Comparison of ENCODE assay signal across 22 mouse cellular contexts in genomic region chr5:113610490-113610889, GRCm38 (mm10). TPM values are rescaled to one million over a fixed set of nuclear protein-coding genes. Genes with fewer than 3 reads are reported as not detected.
DNase-seq lines count a peak whose midpoint lies in the region; ATAC-seq and TF ChIP-seq lines count a peak whose summit lies in the region.
"Had no signal": no experiment of that assay in that cellular context is flagged by ENCODE, and none has a peak within 500 bp of the region (broad histone marks: within the 10 kb centered on the region; RNA-seq: fewer than 3 reads in every experiment).

No protein-coding gene starts in this region.

- no peaks in the 10 kb centered on the region for H3K27me3 ChIP-seq in forebrain, embryonic 15.5 days
- no peaks in the 10 kb centered on the region for H3K27me3 ChIP-seq in forebrain, embryonic 11.5 days (ENCODE audit: control insufficient read depth, insufficient read depth, low read length)
- no peaks in the 10 kb centered on the region for H3K27me3 ChIP-seq in lung, embryonic 15.5 days
- H3K27me3 ChIP-seq in midbrain, embryonic 13.5 days = no peaks in the 10 kb centered on the region
- no peaks in the 10 kb centered on the region for H3K27me3 ChIP-seq in midbrain, postnatal 0 days (ENCODE audit: insufficient read depth, low read length)
- no peaks in the 10 kb centered on the region for H3K27me3 ChIP-seq in limb, embryonic 12.5 days
- H3K27me3 ChIP-seq: limb, embryonic 13.5 days had no signal

- no peaks in the 10 kb centered on the region for H3K9me3 ChIP-seq in forebrain, embryonic 15.5 days
- H3K9me3 ChIP-seq in forebrain, embryonic 11.5 days (ENCODE audit: control insufficient read depth, low read length) = no peaks in the 10 kb centered on the region
- H3K9me3 ChIP-seq in lung, embryonic 15.5 days = no peaks in the 10 kb centered on the region
- no peaks in the 10 kb centered on the region for H3K9me3 ChIP-seq in midbrain, embryonic 13.5 days
- no peaks in the 10 kb centered on the region for H3K9me3 ChIP-seq in midbrain, postnatal 0 days (ENCODE audit: low read length)
- 0 out of 2 replicates have a peak, but pooled peaks cover 3% of the 10 kb centered on the region for H3K9me3 ChIP-seq in limb, embryonic 12.5 days
- H3K9me3 ChIP-seq: forebrain, embryonic 12.5 days; limb, embryonic 13.5 days; liver, embryonic 12.5 days had no signal

- ATAC-seq in forebrain, embryonic 15.5 days (replicated peaks) = 0 out of 2 replicates have a peak, but pooled peaks have one; percentile 13
- no peak for ATAC-seq in forebrain, embryonic 11.5 days (replicated peaks; ENCODE audit: low FRiP score)
- no peak for ATAC-seq in lung, embryonic 15.5 days (ENCODE audit: borderline replicate concordance, extremely low read depth, low FRiP score, low TSS enrichment)
- ATAC-seq in midbrain, embryonic 13.5 days = 0 out of 2 replicates have a peak, but pooled peaks have one; percentile 15
- no peak for ATAC-seq in midbrain, postnatal 0 days (ENCODE audit: low FRiP score)
- no peak for ATAC-seq in limb, embryonic 12.5 days (ENCODE audit: insufficient number of reproducible peaks, insufficient read depth, low FRiP score, low TSS enrichment, low read depth)
- ATAC-seq: intestine, postnatal 0 days; liver, embryonic 12.5 days had no signal

- no peak overlapping the region for H3K9ac ChIP-seq in forebrain, embryonic 15.5 days (replicated peaks)
- H3K9ac ChIP-seq in forebrain, embryonic 11.5 days (ENCODE audit: low read length) = no peak overlapping the region
- no peak overlapping the region for H3K9ac ChIP-seq in lung, embryonic 15.5 days
- H3K9ac ChIP-seq in midbrain, embryonic 13.5 days (replicated peaks) = no peak overlapping the region
- no peak overlapping the region for H3K9ac ChIP-seq in midbrain, postnatal 0 days (replicated peaks; ENCODE audit: low read length, poor library complexity, severe bottlenecking)
- no peak overlapping the region for H3K9ac ChIP-seq in limb, embryonic 12.5 days (replicated peaks)
- H3K9ac ChIP-seq: forebrain, embryonic 12.5 days; hindbrain, embryonic 14.5 days; limb, embryonic 13.5 days; liver, embryonic 12.5 days had no signal

- H3K4me2 ChIP-seq in forebrain, embryonic 15.5 days (replicated peaks) = no peak overlapping the region
- H3K4me2 ChIP-seq in forebrain, embryonic 11.5 days (ENCODE audit: low read depth, low read length, severe bottlenecking) = no peak overlapping the region
- H3K4me2 ChIP-seq in lung, embryonic 15.5 days = no peak overlapping the region
- no peak overlapping the region for H3K4me2 ChIP-seq in midbrain, embryonic 13.5 days (replicated peaks)
- H3K4me2 ChIP-seq in midbrain, postnatal 0 days (ENCODE audit: low read depth, low read length, poor library complexity, severe bottlenecking) = no peak overlapping the region
- H3K4me2 ChIP-seq in limb, embryonic 12.5 days = no peak overlapping the region
- H3K4me2 ChIP-seq: forebrain, embryonic 12.5 days; heart, embryonic 11.5 days; hindbrain, embryonic 14.5 days; limb, embryonic 13.5 days; liver, embryonic 12.5 days had no signal

- no peak for TF ChIP-seq CTCF in midbrain, postnatal 0 days (IDR thresholded peaks at IDR 0.05)

- H3K27ac ChIP-seq in forebrain, embryonic 15.5 days (replicated peaks) = no peak overlapping the region
- H3K27ac ChIP-seq in forebrain, embryonic 11.5 days (ENCODE audit: low read depth, low read length) = no peak overlapping the region
- H3K27ac ChIP-seq in lung, embryonic 15.5 days = peak overlapping the region; percentile 85; the same call in 1 of the 2 replicates
- 0 out of 2 replicates have a peak overlapping the region, but pooled peaks have one; percentile 36 for H3K27ac ChIP-seq in midbrain, embryonic 13.5 days
- no peak overlapping the region for H3K27ac ChIP-seq in midbrain, postnatal 0 days (ENCODE audit: low read depth, low read length)
- peak overlapping the region; percentile 18; the same call in 1 of the 2 replicates for H3K27ac ChIP-seq in limb, embryonic 12.5 days
- H3K27ac ChIP-seq: forebrain, embryonic 12.5 days; hindbrain, embryonic 14.5 days; layer of hippocampus, adult 2 months; limb, embryonic 13.5 days; liver, embryonic 12.5 days had no signal

- H3K4me1 ChIP-seq in forebrain, embryonic 15.5 days = peaks cover 6% of the 10 kb centered on the region; the same call in 1 of the 2 replicates
- H3K4me1 ChIP-seq in forebrain, embryonic 11.5 days (replicated peaks; ENCODE audit: control insufficient read depth, insufficient read depth, low read length) = no peaks in the 10 kb centered on the region
- H3K4me1 ChIP-seq in lung, embryonic 15.5 days = peaks cover 54% of the 10 kb centered on the region
- peaks cover 26% of the 10 kb centered on the region for H3K4me1 ChIP-seq in midbrain, embryonic 13.5 days (replicated peaks)
- no peaks in the 10 kb centered on the region for H3K4me1 ChIP-seq in midbrain, postnatal 0 days (ENCODE audit: insufficient read depth, low read length)
- peaks cover 23% of the 10 kb centered on the region for H3K4me1 ChIP-seq in limb, embryonic 12.5 days (replicated peaks)
- H3K4me1 ChIP-seq: liver, embryonic 12.5 days had no signal

- H3K4me3 ChIP-seq in forebrain, embryonic 15.5 days = no peak overlapping the region
- no peak overlapping the region for H3K4me3 ChIP-seq in forebrain, embryonic 11.5 days (ENCODE audit: low read depth, low read length)
- H3K4me3 ChIP-seq in lung, embryonic 15.5 days = no peak overlapping the region
- H3K4me3 ChIP-seq in midbrain, embryonic 13.5 days (replicated peaks) = no peak overlapping the region
- no peak overlapping the region for H3K4me3 ChIP-seq in midbrain, postnatal 0 days (ENCODE audit: low read depth, low read length)
- no peak overlapping the region for H3K4me3 ChIP-seq in limb, embryonic 12.5 days (replicated peaks)
- H3K4me3 ChIP-seq: forebrain, embryonic 12.5 days; layer of hippocampus, adult 2 months; limb, embryonic 13.5 days; liver, embryonic 12.5 days had no signal

- WGBS in forebrain, embryonic 15.5 days = 68% methylated on average over 6 of the region's 6 CpGs
- WGBS in forebrain, embryonic 11.5 days = 60% methylated on average over 6 of the region's 6 CpGs
- 62% methylated on average over 6 of the region's 6 CpGs for WGBS in lung, embryonic 15.5 days
- 67% methylated on average over 6 of the region's 6 CpGs for WGBS in midbrain, embryonic 13.5 days
- 60% methylated on average over 6 of the region's 6 CpGs for WGBS in midbrain, postnatal 0 days
- WGBS in limb, embryonic 12.5 days = 64% methylated on average over 6 of the region's 6 CpGs

- no peak for DNase-seq in forebrain, embryonic 11.5 days (ENCODE audit: low spot score)
- DNase-seq in lung, postnatal 36 days = no peak
- DNase-seq in midbrain, postnatal 0 days (ENCODE audit: low spot score) = no peak
- DNase-seq: adrenal gland, adult 2 months; B cell, adult 2 months; cerebellum, adult 11-12 months; kidney, postnatal 25 days; lung, adult 18-20 months; right cerebral cortex, postnatal 14 days had no signal

- no peaks in the 10 kb centered on the region for H3K36me3 ChIP-seq in forebrain, embryonic 15.5 days
- no peaks in the 10 kb centered on the region for H3K36me3 ChIP-seq in forebrain, embryonic 11.5 days (ENCODE audit: control insufficient read depth, insufficient read depth, low read length)
- peaks cover 2% of the 10 kb centered on the region; the same call in 1 of the 2 replicates for H3K36me3 ChIP-seq in lung, embryonic 15.5 days
- H3K36me3 ChIP-seq in midbrain, embryonic 13.5 days = no peaks in the 10 kb centered on the region
- H3K36me3 ChIP-seq in midbrain, postnatal 0 days (ENCODE audit: insufficient read depth, low read length) = no peaks in the 10 kb centered on the region
- H3K36me3 ChIP-seq in limb, embryonic 12.5 days = no peaks in the 10 kb centered on the region
- H3K36me3 ChIP-seq: forebrain, embryonic 12.5 days; liver, embryonic 12.5 days had no signal

RNA-seq across cellular contexts. Expression of gene Cmklr1, which starts 39.7 kb away (rescaled TPM):
- 1.3 and 1.4 TPM in 2 replicates for polyA plus RNA-seq in forebrain, embryonic 15.5 days (2015; fragmentation: Nextera tagmentation; extraction: Ambion mirVana)
- polyA plus RNA-seq in forebrain, embryonic 11.5 days (2014; fragmentation: Nextera tagmentation; extraction: Ambion mirVana) = 0.89 and 1.1 TPM in 2 replicates
- polyA plus RNA-seq in lung, embryonic 15.5 days (2015; fragmentation: Nextera tagmentation; extraction: Ambion mirVana) = 17.5 and 21.4 TPM in 2 replicates
- polyA plus RNA-seq in midbrain, embryonic 13.5 days (2015; fragmentation: Nextera tagmentation; extraction: Ambion mirVana) = 1.4 and 2.5 TPM in 2 replicates
- 2.7 and 3.6 TPM in 2 replicates for total RNA-seq in midbrain, postnatal 0 days (2014; rRNA removed)
- polyA plus RNA-seq in midbrain, postnatal 0 days (2015; fragmentation: Nextera tagmentation; extraction: Ambion mirVana) = 0.63 and 1.1 TPM in 2 replicates
- 3.2 and 4.4 TPM in 2 replicates for polyA plus RNA-seq in limb, embryonic 12.5 days (2016; fragmentation: Nextera tagmentation; extraction: Ambion mirVana)
- total RNA-seq: CH12.LX, MEL had no signal

Comparison
In these comparisons a context has a peak if more than half of its experiments do, and no peak if none do; other contexts are left out.
1. ATAC-seq: peak in forebrain, embryonic 15.5 days (single experiment) and midbrain, embryonic 13.5 days (single experiment); none in forebrain, embryonic 11.5 days (single experiment), lung, embryonic 15.5 days (single experiment), midbrain, postnatal 0 days (single experiment) and limb, embryonic 12.5 days (single experiment).
2. H3K27ac ChIP-seq: peak in lung, embryonic 15.5 days (single experiment), midbrain, embryonic 13.5 days (single experiment) and limb, embryonic 12.5 days (single experiment); none in forebrain, embryonic 15.5 days (single experiment), forebrain, embryonic 11.5 days (single experiment) and midbrain, postnatal 0 days (single experiment).